Mouse (Mus musculus) kidney, adult 11 months (tissue): ENCODE results near the gene Ncoa3.
"Not testable (repeated sequence)": the region's sequence is repeated elsewhere in the genome, so short reads cannot be mapped to it uniquely, and the experiment has no call there.

Experiments used
- DNase-seq: peaks from one replicate; pipeline ENCODE4 v3.0.0; 2022

Ncoa3 gene

GRCm38 (mm10) chr2:165992270-165993172 lies at the start of gene Ncoa3:
Gene Ncoa3, plus strand, starts transcription at chr2:165992636.
- peak; percentile 87 for DNase-seq

GRCm38 (mm10) chr2:165943113-165943512 lies 49.3 kb upstream of the Ncoa3 start:
- no peak for DNase-seq

GRCm38 (mm10) chr2:165944576-165945351 lies 47.7 kb upstream of the Ncoa3 start:
- DNase-seq: no peak

GRCm38 (mm10) chr2:165946046-165946564 lies 46.3 kb upstream of the Ncoa3 start:
- no peak for DNase-seq

GRCm38 (mm10) chr2:165948007-165948406 lies 44.4 kb upstream of the Ncoa3 start:
- DNase-seq: no peak

- not testable (repeated sequence) for DNase-seq
Observed at GRCm38 (mm10) chr2:165948785-165949184, 43.7 kb upstream of the Ncoa3 start.

GRCm38 (mm10) chr2:165949719-165950118 lies 42.7 kb upstream of the Ncoa3 start:
- DNase-seq: no peak

- no peak for DNase-seq
Observed at GRCm38 (mm10) chr2:165951432-165952068, 40.9 kb upstream of the Ncoa3 start.

- DNase-seq: peak; percentile 67
Observed at GRCm38 (mm10) chr2:165954872-165955271, 37.6 kb upstream of the Ncoa3 start.

- no peak for DNase-seq
Observed at GRCm38 (mm10) chr2:165955386-165955785, 37.0 kb upstream of the Ncoa3 start.

- DNase-seq: no peak
Observed at GRCm38 (mm10) chr2:165956096-165956740, 36.2 kb upstream of the Ncoa3 start.

- DNase-seq: no peak
Observed at GRCm38 (mm10) chr2:165957257-165957828, 35.1 kb upstream of the Ncoa3 start.

- no peak for DNase-seq
Observed at GRCm38 (mm10) chr2:165958556-165958955, 33.9 kb upstream of the Ncoa3 start.

GRCm38 (mm10) chr2:165960695-165961094 lies 31.7 kb upstream of the Ncoa3 start:
- DNase-seq: no peak

GRCm38 (mm10) chr2:165962824-165963223 lies 29.6 kb upstream of the Ncoa3 start:
- DNase-seq: no peak

GRCm38 (mm10) chr2:165964121-165964520 lies 28.3 kb upstream of the Ncoa3 start:
- DNase-seq: peak; percentile 82

GRCm38 (mm10) chr2:165967076-165967475 lies 25.4 kb upstream of the Ncoa3 start:
- no peak for DNase-seq

GRCm38 (mm10) chr2:165967823-165968555 lies 24.4 kb upstream of the Ncoa3 start:
- peak; percentile 45 for DNase-seq

GRCm38 (mm10) chr2:165968876-165969275 lies 23.6 kb upstream of the Ncoa3 start:
- peak; percentile 72 for DNase-seq

- no peak for DNase-seq
Observed at GRCm38 (mm10) chr2:165969391-165969790, 23.0 kb upstream of the Ncoa3 start.

GRCm38 (mm10) chr2:165969961-165970360 lies 22.5 kb upstream of the Ncoa3 start:
- DNase-seq: no peak
